Mouse (Mus musculus) embryonic facial prominence, embryonic 15.5 days (tissue): ENCODE results near the gene Tacc3. TPM values are rescaled to one million over a fixed set of nuclear protein-coding genes. Genes with fewer than 3 reads are reported as not detected.

ENCODE experiments used
- ATAC-seq: fragments of 200-750 bp; cut with Nextera tagmentation; 2 replicates; pipeline ENCODE4 v1.8.0; 2017; ENCODE audit warnings: low read depth, moderate TSS enrichment; ENCODE audit not compliant: insufficient number of reproducible peaks, low FRiP score, low TSS enrichment
- H3K27ac ChIP-seq: fragments of 300-500 bp; sonication (generic); replicated peaks from 2 replicates; pipeline ENCODE4 v1.5.1; 2015; ENCODE audit warnings: mild to moderate bottlenecking, inconsistent platforms
- H3K27me3 ChIP-seq: fragments of 300-500 bp; sonication (generic); 2 replicates; pipeline ENCODE4 v1.6.1; 2015; ENCODE audit warnings: inconsistent platforms
- H3K36me3 ChIP-seq: fragments of 300-500 bp; sonication (generic); 2 replicates; pipeline ENCODE4 v1.6.1; 2015; ENCODE audit warnings: mild to moderate bottlenecking, inconsistent platforms
- H3K4me1 ChIP-seq: fragments of 300-500 bp; sonication (generic); 2 replicates; pipeline ENCODE4 v1.6.1; 2015; ENCODE audit warnings: inconsistent platforms
- H3K4me2 ChIP-seq: fragments of 300-500 bp; sonication (generic); replicated peaks from 2 replicates; pipeline ENCODE4 v1.6.1; 2015; ENCODE audit warnings: mild to moderate bottlenecking, inconsistent platforms
- H3K4me3 ChIP-seq: fragments of 300-500 bp; sonication (generic); replicated peaks from 2 replicates; pipeline ENCODE4 v1.5.1; 2015; ENCODE audit warnings: mild to moderate bottlenecking, inconsistent platforms
- H3K9ac ChIP-seq: fragments of 300-500 bp; sonication (generic); 2 replicates; pipeline ENCODE4 v1.6.1; 2015; ENCODE audit warnings: inconsistent platforms
- H3K9me3 ChIP-seq: fragments of 300-500 bp; sonication (generic); replicated peaks from 2 replicates; pipeline ENCODE4 v1.6.1; 2016; ENCODE audit warnings: inconsistent platforms
- WGBS: fragments of 180-500 bp; shearing (Covaris S2); methylation state at CpG from one replicate; pipeline ENCODE4 v1.1.7; 2015; 5-methylcytosine and 5-hydroxymethylcytosine counted together
- polyA plus RNA-seq: library from polyadenylated mRNA; unstranded; fragments of >200 nt; fragmentation: Nextera tagmentation; extraction: Ambion mirVana; gene quantifications from 2 replicates; pipeline ENCODE4 v1.2.1, GENCODE M21; 2015

The Tacc3 gene
- polyA plus RNA-seq, 1 experiment from 2014 or later = 146 TPM

DNA sequence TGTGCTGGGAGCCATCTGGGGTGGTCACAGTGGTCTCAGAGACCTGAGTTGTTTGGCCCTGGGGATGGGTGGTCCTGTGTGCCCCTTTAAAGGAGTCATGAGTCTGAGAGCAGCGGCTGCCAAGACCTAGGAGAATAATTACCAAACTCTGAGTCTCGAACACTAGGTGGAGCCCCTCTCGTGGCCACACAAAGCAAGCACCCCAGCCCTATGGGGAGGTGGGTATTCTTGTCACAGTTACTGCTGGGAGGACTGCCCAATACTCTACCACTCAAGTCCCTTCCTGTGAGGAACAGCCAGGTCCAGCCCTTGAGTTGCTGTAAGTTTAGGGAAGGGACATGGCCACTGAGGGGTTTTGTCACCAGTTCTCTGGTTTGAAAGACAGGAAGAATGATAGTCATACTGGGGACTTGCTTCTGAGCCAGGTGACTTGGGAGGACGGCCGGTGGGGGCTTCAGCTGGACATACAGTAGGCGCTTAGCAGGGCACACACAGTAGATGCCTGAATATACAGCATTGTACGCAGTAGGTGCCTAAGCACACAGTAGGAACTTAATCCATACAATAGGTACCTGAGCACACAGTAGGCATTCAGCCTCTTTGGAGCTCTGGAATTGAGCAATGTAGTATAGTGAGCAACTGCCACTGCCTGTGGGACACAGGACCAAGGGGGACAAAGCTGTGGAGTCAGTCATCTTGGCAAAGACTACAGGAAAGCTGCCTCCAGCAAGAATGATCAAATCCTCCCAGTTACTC lies 26.1 kb downstream of the Tacc3 start:
- Histone ChIP-seq H3K9me3 (no peaks in the 10 kb centered on the region), H3K4me1 (peaks cover 28% of the 10 kb centered on the region), H3K4me2 (no peak overlapping the region), H3K27ac (0 out of 2 replicates have a peak overlapping the region, but pooled peaks have one; percentile 58), H3K27me3 (no peaks in the 10 kb centered on the region), H3K9ac (no peak overlapping the region), H3K36me3 (no peaks in the 10 kb centered on the region), H3K4me3 (no peak overlapping the region)
- WGBS = 44% methylated on average over 7 of the region's 7 CpGs
- 0 out of 2 replicates have a peak, but pooled peaks have one; percentile 17 for ATAC-seq

DNA sequence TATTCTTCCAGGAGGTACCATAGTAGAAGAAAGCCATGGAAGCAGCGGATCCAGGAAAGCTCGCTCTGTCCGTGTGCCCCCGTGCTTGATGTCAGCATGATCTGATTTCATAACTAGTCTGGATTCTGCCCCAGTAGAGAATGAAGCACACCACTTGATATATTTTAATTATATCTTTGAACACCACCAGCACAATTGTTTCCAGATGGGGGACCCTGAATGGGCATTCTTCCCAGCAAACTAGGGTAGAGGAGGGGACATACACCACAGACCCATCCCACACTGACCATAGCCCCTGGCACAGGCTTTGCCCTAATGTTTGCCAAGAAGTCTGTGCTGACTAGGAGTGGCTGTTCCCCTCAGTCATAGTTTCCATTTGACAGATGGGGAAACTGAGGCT lies 27.0 kb downstream of the Tacc3 start:
- peaks cover 37% of the 10 kb centered on the region for H3K4me1 ChIP-seq
- H3K4me3 ChIP-seq = no peak overlapping the region
- no peaks in the 10 kb centered on the region for H3K9me3 ChIP-seq
- no peaks in the 10 kb centered on the region for H3K27me3 ChIP-seq
- H3K9ac ChIP-seq = no peak overlapping the region
- 54% methylated on average over 4 of the region's 4 CpGs for WGBS
- no peak overlapping the region for H3K4me2 ChIP-seq
- ATAC-seq = no peak
- H3K36me3 ChIP-seq = no peaks in the 10 kb centered on the region
- peak overlapping the region; percentile 58; the same call in 1 of the 2 replicates for H3K27ac ChIP-seq

DNA sequence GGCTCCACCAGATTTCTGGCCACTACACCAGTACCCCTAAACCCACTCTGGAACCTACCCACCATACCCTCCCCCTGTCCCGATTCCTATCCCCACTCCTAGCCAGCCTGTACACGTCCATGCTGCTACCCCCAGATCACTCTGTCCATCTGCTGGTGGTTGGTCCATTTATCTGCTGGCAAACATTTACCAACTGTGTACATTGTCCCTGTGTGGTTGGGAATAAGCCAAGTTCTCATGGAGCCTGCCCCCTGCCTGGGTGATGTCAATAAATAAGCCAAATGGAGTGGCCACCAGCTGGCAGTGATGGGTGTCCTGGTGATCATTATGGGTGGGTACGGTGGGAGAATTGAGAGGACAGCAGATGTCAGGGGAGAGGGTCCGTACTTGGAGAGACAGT lies 29.2 kb downstream of the Tacc3 start:
- no peaks in the 10 kb centered on the region for H3K36me3 ChIP-seq
- WGBS = 82% methylated on average over 4 of the region's 4 CpGs
- no peak for ATAC-seq
- H3K4me2 ChIP-seq = no peak overlapping the region
- peaks cover 40% of the 10 kb centered on the region for H3K4me1 ChIP-seq
- H3K9ac ChIP-seq = no peak overlapping the region
- H3K27me3 ChIP-seq = no peaks in the 10 kb centered on the region
- no peaks in the 10 kb centered on the region for H3K9me3 ChIP-seq
- H3K27ac ChIP-seq = no peak overlapping the region
- H3K4me3 ChIP-seq = no peak overlapping the region

DNA sequence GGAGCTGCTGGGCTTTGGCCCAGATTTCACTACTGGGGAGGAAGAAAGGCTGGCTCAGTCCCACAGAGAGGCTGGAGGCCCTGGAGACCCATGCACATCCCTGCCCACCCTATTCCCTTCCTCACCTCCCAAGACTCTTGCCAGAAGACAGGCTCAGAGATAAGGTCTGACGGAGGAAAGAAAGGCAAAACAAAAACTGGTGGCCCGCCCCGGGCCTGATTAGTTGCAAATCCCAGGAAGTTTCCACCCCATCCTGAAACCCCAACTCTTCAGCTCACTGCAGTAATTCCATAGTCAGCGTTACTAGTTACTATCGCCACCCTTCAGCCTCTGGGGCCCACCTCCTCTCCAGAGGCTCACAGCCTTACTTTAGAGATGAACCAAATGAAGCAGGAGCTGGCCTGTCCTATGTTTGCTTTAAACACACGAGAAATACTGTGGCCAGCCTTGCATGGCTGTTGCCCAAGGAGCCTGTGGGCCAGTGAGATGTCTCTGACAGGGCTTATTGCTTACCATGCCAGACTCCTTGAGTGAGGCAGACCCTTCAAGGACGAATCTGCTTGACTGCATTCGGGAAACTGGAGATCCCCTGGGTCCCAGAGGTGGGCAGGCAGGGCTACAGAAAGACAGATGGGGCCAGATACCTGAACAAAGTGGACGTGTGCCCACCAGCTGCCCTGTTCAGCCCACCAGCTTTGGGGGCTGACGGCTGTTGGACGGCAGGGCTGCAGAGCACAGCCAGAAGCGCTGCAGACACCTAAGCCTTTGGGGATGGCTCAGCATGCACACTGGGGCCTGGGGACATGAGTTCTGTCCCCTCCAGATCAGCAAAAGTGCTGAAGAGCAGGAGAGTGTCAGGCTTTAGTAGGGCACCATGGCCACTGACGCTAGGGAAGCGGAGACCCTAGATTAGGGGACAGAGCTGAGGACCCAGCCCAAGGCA lies 30.6 kb downstream of the Tacc3 start:
- H3K36me3 ChIP-seq = no peaks in the 10 kb centered on the region
- H3K4me1 ChIP-seq = peaks cover 53% of the 10 kb centered on the region
- H3K4me2 ChIP-seq = no peak overlapping the region
- no peaks in the 10 kb centered on the region for H3K27me3 ChIP-seq
- no peaks in the 10 kb centered on the region for H3K9me3 ChIP-seq
- H3K9ac ChIP-seq = no peak overlapping the region
- ATAC-seq = no peak
- WGBS = 60% methylated on average over 14 of the region's 14 CpGs
- no peak overlapping the region for H3K4me3 ChIP-seq
- 0 out of 2 replicates have a peak overlapping the region, but pooled peaks have one; percentile 34 for H3K27ac ChIP-seq

DNA sequence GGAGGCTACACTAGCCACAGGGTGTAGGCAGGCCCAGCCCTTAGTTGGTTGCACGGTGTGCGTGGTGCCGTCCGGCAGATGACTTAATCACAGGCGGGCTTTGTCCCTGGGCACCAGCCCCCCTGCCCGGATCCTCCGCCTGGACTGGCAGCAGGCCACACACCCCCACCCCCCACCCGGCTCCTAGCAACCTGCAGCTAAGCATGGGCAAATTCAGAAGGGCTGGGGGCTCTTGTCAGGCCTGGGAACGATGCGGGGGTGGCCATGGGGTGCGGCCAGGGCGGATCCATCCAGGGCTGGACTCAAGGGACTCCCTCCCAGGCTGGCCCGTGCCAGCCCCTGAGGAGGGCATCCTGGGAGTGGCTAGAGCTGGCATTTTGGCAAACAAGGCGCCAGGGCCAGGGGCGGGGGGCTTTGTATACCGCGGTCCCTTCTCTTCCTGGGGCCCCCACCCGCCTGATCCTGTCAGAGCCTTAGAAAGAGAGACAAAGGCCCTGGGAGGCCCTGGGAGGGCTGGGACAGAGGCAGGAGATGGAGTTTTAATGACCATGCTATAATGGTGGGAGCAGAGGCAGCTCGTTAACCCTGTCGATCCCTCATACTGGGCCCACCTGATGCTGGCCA lies 31.4 kb downstream of the Tacc3 start:
- 0 out of 2 replicates have a peak, but pooled peaks have one; percentile 17 for ATAC-seq
- WGBS = 45% methylated on average over 20 of the region's 20 CpGs
- Histone ChIP-seq H3K4me3 (no peak overlapping the region), H3K4me2 (no peak overlapping the region), H3K27me3 (no peaks in the 10 kb centered on the region), H3K9ac (no peak overlapping the region), H3K4me1 (peaks cover 52% of the 10 kb centered on the region), H3K9me3 (no peaks in the 10 kb centered on the region), H3K27ac (0 out of 2 replicates have a peak overlapping the region, but pooled peaks have one; percentile 34), H3K36me3 (no peaks in the 10 kb centered on the region)

DNA sequence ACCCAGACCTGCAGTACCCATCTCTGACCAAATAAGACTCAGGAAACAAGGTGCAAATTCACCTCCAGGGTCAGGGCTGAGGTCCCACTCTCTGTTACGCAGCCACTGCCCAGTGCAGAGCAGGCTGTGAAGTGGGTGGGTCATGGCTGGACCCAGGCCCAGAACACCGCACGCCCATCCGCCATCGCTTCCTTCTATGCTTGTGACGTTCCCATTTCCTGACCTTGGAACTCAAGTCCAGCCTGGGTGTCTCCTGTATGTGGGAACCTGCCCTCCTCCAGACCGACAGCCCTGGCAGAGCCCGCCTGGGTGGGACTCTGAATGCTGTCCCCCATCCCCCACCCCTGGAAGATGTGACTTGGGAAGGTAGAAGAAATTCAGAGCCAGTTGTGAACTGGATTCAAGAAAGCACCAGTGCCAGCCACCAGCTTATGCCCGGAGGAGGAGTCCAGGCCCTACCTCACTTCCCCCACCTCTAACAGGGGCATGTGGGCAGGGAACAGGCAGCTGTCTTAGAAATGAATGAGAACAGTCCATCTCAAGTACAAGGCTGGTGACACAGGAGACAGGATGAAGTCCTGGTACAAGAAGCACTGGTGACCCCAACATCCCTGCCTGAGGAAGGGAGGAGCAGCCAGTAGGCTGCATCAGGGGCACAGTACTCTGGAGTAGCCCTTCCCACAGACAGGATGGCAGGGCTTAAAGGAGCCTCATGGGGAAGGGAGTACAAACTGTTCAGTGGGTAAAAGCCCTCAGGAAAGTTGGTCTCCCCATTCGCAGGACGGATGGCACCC lies 32.1 kb downstream of the Tacc3 start:
- Histone ChIP-seq H3K4me2 (no peak overlapping the region), H3K9ac (no peak overlapping the region), H3K36me3 (no peaks in the 10 kb centered on the region)

DNA sequence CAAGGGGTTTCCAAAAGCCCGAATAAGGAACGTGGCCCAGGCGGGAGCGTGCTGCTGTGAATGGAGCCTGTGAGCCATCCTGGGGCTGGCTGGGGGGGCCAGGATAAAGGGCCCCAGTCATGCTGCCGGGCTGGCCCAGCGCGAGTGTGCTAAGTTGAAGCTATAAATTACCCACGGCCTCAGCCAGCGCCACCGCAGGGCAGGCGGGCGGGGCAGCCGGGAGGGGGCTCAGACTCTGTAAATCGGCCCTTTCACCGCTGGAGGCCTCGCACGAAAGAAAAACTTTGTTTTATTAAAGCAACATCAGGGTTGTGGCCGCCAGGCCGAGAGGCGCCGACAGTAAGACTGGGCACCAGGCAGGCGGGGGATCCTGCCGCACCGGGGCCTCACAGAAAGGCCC lies 34.5 kb downstream of the Tacc3 start:
- 0 out of 2 replicates have a peak, but pooled peaks cover 3% of the 10 kb centered on the region for H3K27me3 ChIP-seq
- no peaks in the 10 kb centered on the region for H3K9me3 ChIP-seq
- peak overlapping the region; percentile 36 for H3K4me2 ChIP-seq
- H3K4me1 ChIP-seq = peaks cover 75% of the 10 kb centered on the region
- no peak overlapping the region for H3K9ac ChIP-seq
- no peak overlapping the region for H3K4me3 ChIP-seq
- no peaks in the 10 kb centered on the region for H3K36me3 ChIP-seq
- WGBS = 4% methylated on average over 24 of the region's 24 CpGs
- H3K27ac ChIP-seq = peak overlapping the region; percentile 86
- peak; percentile 75 for ATAC-seq

More for the DNA sequence above, 32.1 kb downstream of the Tacc3 start:
- Histone ChIP-seq H3K27me3 (no peaks in the 10 kb centered on the region), H3K27ac (no peak overlapping the region), H3K4me1 (peaks cover 52% of the 10 kb centered on the region), H3K9me3 (no peaks in the 10 kb centered on the region), H3K4me3 (no peak overlapping the region)
- WGBS = 76% methylated on average over 11 of the region's 11 CpGs
- ATAC-seq = no peak

DNA sequence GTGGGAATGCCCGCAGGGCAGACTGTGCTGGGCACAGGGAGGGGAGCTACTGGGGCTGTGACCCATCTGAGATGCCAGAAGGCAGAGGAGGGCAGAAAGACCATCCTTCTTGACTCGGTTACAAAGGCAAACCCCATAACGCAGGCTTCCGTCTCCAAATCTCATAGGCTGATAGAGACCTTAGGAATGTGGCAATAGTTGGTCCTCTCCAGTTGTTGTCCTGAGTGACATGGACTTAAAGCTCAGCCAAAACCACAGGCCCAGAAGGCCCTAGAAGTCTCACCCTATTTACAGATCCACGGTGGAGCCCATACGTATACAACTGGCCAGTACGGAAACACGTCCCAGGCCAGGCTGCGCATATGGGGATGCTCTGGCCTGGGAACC lies 36.5 kb downstream of the Tacc3 start:
- H3K4me1 ChIP-seq = peaks cover 77% of the 10 kb centered on the region
- no peaks in the 10 kb centered on the region for H3K9me3 ChIP-seq
- no peak for ATAC-seq
- H3K4me3 ChIP-seq = no peak overlapping the region
- H3K4me2 ChIP-seq = peak overlapping the region; percentile 88
- no peak overlapping the region for H3K9ac ChIP-seq
- no peaks in the 10 kb centered on the region for H3K36me3 ChIP-seq
- peak overlapping the region; percentile 82 for H3K27ac ChIP-seq
- WGBS = 61% methylated on average over 9 of the region's 9 CpGs
- H3K27me3 ChIP-seq = 0 out of 2 replicates have a peak, but pooled peaks cover 3% of the 10 kb centered on the region

DNA sequence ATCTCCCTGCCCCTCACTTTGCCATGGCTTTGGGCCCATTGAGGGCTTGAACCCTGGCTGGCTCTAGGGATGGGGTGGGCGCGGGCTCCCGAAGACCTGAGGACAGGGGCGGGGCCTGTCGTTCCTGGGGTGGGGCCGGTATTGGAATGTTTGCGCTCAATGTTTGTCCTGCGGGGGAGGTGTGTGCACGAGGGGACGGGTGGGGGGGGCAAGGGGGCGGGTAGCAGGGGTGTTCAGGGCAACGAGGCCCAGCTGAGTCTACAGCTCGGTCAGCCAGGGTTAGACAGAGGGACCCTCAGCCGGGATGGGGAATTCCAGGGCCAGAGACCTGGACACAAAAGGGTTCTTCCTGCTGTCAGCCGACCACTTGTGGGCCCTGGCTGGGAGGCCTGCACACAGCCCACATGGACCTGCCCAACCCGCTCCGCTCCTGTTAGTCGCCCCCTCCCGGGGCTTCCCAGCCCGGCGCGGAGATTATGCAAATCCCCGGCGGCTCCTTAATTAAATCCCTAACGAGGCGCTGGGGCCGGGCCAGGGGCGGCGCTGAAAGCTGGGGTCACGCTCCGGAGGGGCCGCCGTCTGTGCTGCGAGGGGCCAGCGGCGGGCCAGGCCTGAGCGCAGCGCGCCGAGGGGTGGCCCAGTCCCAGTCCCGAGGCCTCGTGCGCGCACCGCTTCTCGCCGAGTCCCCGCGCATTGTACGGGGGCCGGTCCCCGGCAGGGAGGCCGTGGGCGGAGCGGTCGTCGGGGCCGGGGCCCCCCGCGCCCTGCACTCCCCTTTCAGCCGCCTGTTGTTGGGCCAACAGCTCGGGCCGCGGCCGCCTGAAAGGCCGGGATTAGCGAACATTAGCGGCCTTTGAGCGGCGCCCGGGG lies 37.2 kb downstream of the Tacc3 start:
- Histone ChIP-seq H3K4me3 (peak overlapping the region; percentile 50), H3K9me3 (no peaks in the 10 kb centered on the region), H3K4me2 (peak overlapping the region; percentile 88), H3K27ac (peak overlapping the region; percentile 82), H3K9ac (peak overlapping the region; percentile 39), H3K27me3 (0 out of 2 replicates have a peak, but pooled peaks cover 3% of the 10 kb centered on the region), H3K36me3 (no peaks in the 10 kb centered on the region), H3K4me1 (peaks cover 77% of the 10 kb centered on the region)
- 2% methylated on average over 71 of the region's 71 CpGs for WGBS
- ATAC-seq = peak; percentile 39
